In genomic region chr17:56479358-56479757, GRCm38 (mm10) we compare ENCODE assay signal across 8 mouse cellular contexts. TPM values are rescaled to one million over a fixed set of nuclear protein-coding genes. Genes with fewer than 3 reads are reported as not detected.
A peak's percentile ranks its signal among the peaks of the same experiment; 100 is the strongest.
DNase-seq lines count a peak whose midpoint lies in the region; TF ChIP-seq lines count a peak whose summit lies in the region.
"Had no signal": no experiment of that assay in that cellular context is flagged by ENCODE, and none has a peak within 500 bp of the region (broad histone marks: within the 10 kb centered on the region; RNA-seq: fewer than 3 reads in every experiment).

No protein-coding gene starts in this region.

- 6% methylated on average over 6 of the region's 6 CpGs for WGBS in lung, adult 2 months

- peak; percentile 99 for TF ChIP-seq CTCF in lung, adult 2 months (IDR thresholded peaks at IDR 0.05; ENCODE audit: insufficient read depth, low read length)

- no peak overlapping the region for H3K4me3 ChIP-seq in lung, adult 2 months (replicated peaks; ENCODE audit: extremely low read depth, low read depth, low read length)
- H3K4me3 ChIP-seq: heart, embryonic 15.5 days had no signal

- H3K4me1 ChIP-seq in lung, adult 2 months (ENCODE audit: control insufficient read depth, insufficient read depth, low read length) = peaks cover 3% of the 10 kb centered on the region; the same call in 1 of the 2 replicates

- TF ChIP-seq POLR2A in lung, adult 2 months (IDR thresholded peaks at IDR 0.05; ENCODE audit: borderline replicate concordance, extremely low read depth, low read depth, low read length) = no peak

- peak; percentile 68 for DNase-seq in ovary, postnatal 14 days (ENCODE audit: low spot score)
- no peak for DNase-seq in ovary, postnatal 10 days (ENCODE audit: low spot score)
- peak; percentile 81 to 94 for DNase-seq in adrenal gland, adult (ENCODE audit: inconsistent age in 2 of 2, low spot score in 1 of 2)
- DNase-seq in cerebellum, postnatal 25 days = peak; percentile 82 to 86
- DNase-seq in heart, postnatal 36 days = peak; percentile 78 to 80
- peak; percentile 65 for DNase-seq in lung, adult 2 months
- peak; percentile 65 for DNase-seq in right cerebral cortex, postnatal 14 days

- intact Hi-C loops in heart, postnatal 36 days (cut with DNase I) = loop anchor here (1.0 kb wide), 2 partner anchors 53 to 122 kb away; no protein-coding TSS in a partner anchor

RNA-seq across cellular contexts. Expression of gene Ptprs, which starts 3.1 kb away (rescaled TPM):
- 10 to 100 TPM; 45.8 to 47.7 TPM for total RNA-seq in heart, postnatal 36 days (2021)
- 128 and 171 TPM in 2 replicates for polyA plus RNA-seq in lung, adult 2 months (2012; rRNA removed)

RNA-seq across cellular contexts. Expression of gene Znrf4, which starts 32.9 kb away (rescaled TPM):
- total RNA-seq in heart, postnatal 36 days (2021) = not detected
- 0.17 and 0.22 TPM in 2 replicates for polyA plus RNA-seq in lung, adult 2 months (2012; rRNA removed)
- polyA plus RNA-seq: heart, embryonic 15.5 days had no signal
